Mouse (Mus musculus) frontal cortex, adult 2 months (tissue): ENCODE results near the gene Gm4791. TPM values are rescaled to one million over a fixed set of nuclear protein-coding genes. Genes with fewer than 3 reads are reported as not detected.
A peak's percentile ranks its signal among the peaks of the same experiment; 100 is the strongest.

Source experiments
- DNase-seq, 2 experiments: peaks; one replicate each; pipeline ENCODE4 v3.0.0; 2022; ENCODE audit warnings: low spot score in 1 of 2; ENCODE audit errors: extremely low spot score in 1 of 2
- polyA plus RNA-seq: library from polyadenylated mRNA; depleted of rRNA; stranded (reverse); fragments of >200 nt; gene quantifications from 2 replicates; pipeline ENCODE4 v1.2.3, GENCODE M21; 2012; rRNA removed

Gene Gm4791
- not detected in 2 replicates for polyA plus RNA-seq

DNA sequence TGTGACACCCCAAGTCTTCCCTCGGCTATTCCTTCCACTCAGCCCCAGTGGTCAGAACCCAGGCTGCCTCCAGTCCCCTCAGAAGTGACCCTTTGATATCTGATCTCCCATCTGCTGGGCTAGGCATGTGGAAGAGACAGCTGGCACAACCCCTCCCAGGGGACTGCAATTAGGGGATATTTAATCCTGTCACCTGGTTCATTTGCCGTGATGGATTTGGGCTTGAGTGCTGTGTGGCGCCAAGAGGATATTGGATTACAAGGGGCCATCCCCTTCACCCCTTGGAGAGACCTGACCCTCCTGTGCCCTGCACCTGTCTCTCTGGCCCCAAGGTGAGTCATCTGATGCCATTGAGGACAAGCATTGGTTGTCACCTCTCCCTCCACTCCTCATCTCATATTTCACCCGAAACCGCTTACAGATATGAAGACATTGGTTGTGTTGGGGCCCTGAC lies at the start of gene Gm4791:
Gm4791 (plus strand) TSS at position 404 of the 454 bp plus-strand sequence.
- DNase-seq = no peak

DNA sequence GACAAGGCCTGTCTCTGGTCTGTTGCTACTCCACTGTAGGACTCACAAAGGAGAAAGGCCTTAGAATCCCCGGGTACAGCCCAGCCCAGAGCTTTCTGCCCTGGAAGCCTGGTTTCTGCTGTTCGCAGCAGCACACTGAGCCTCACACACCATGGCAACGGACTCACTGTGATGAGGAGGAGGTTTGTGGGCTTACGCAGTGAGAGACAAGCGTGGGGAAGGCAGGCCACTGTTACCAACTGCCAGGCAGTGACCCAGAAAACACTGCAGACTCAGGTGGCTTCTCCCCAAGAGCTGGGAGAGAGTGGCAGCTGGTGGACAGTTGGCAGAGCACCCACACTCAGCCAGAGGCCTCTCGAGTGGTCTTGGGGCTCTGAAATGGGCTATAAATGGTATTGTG lies 42.3 kb upstream of the Gm4791 start:
- peak; percentile 36 to 73 for DNase-seq

DNA sequence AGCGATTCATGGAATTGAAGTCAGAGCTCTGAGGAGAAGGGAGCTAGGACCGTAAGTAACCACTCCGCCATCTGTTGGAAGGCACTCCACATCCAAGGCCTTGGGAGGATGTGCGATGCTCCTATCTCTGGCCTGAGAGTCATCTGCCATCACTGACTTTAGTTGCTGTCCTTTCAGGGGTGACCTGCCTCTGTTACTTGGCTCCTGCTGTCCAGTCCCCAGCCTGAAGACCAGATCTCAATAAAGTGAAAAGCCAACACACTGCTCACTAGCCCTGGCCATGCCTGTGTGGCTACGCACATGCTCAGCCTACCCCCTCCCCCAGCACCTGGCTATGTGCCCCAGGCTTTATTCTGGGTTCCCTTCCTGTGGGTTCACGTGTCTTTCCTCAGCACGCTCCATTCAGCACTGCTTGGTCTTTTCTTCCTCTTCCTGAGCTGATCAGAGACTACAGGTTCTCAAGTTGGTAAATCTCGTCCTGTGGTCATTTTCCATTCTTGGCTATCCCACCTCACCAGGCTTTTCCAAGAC lies 41.1 kb upstream of the Gm4791 start:
- no peak for DNase-seq

DNA sequence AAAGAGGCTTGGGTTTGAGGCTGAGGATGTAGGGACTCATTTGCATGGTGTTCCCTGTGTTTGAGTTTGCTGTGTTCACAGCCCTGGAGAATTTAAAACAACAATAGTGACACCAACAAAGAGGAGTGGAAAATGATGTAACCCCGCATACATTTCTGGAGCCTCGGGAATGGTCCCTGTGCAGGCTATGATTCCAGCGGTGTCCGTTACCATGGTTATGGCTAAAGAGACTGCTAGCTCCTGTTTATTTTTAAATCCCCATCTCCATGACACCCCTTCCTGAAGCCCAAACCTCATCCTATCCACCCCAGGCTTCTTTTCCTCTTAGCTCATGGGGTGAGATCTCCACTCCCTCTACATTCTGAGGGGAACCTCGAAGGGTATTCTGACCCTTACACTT lies 32.5 kb upstream of the Gm4791 start:
- peak; percentile 23 to 37 for DNase-seq

DNA sequence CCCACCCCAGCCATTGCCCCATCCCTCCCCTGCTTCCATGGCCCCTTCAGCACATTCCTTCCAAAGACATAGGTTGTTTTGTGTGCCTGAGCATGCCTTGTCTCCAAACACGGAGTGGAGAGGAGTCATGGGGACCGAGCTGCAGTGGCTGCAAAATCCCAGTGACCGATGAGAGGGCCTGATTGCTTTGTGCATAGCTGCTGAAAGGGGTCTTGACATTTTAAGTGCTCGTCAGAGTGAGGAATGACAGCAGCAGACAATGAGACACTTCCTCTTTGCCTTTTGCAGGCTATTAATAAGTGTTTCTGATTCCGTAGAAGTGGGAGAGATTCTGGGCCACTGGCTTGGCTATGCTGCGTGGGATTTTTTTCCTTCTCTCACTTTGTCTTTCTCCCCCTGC lies 29.6 kb upstream of the Gm4791 start:
- no peak for DNase-seq

DNA sequence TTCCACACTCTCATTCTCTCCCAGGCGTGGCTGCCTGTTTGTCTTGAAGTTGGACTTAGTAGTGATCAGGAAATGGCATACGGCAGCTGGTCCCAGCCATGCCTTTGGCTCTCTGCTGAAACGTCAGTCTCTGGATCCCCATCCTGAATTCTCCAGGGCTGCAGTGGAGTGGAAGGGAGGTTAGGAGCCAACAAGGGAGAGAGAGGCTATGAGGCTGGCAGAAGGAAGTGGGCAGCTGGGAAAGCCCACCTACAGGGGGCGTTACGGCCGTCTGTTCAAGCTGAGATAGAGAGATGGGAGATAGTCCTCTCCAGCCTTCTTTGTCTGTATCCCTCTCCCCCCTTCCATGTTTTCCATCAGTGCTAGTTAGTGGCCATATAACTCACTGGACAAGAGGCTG lies 29.1 kb upstream of the Gm4791 start:
- no peak for DNase-seq

DNA sequence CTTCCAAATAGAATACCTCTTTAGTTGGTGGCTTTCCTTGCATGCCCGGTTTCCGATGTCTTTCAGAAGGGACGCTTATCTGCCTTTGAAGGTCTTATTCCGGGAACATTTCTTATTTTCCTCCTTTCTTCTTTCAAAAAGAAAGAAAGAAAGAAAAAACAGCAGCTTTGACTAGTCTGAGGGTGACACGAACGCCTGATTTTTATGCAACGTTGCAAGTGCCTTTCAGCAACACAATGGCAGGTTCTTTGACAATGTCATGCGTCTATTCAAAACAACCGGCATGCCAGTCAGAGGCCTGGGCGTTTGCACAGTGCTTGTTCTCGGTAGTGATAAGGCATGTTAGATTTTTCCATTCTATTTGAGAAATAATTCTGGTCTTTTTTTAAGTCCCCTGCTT lies 19.7 kb upstream of the Gm4791 start:
- DNase-seq = no peak

DNA sequence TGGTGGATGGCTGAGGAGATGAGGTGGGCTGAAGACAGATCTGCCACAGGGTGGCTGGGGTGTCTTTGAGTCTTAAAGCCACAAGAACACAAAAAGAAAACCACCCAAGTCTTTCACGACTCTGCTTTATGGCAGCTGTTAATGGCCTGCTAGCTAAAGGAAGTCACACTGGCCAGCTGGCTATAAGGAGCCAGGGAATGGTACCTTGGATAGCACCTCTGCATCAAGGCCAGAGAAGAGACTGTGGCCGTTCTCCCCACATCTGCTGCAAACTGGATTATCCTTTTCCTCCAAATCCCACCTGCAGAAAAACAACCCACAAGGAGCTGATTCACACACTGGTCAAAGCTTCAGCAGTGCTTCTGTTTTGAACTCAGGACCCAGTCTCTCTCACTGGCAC lies 18.4 kb upstream of the Gm4791 start:
- DNase-seq = no peak

DNA sequence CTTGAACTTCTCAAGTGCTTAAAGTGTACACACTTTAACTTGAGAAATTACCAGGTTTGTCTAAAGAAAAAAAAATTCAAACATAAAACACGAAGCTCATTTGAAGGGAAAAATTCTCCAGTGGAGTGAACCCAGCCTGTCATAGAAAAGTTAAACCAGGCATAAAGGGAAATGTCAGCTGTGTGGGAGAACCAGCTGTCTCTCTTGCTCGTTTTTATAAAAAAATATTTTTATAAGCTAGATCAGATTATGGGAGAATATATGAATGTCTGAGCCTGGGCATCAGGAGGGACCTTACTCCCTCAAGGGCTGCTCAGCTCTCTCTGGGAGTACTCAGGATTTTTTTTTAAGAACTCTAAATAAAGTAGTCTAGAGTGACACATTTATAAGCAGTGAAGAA lies 15.1 kb upstream of the Gm4791 start:
- DNase-seq = peak in 1 of 2 experiments; percentile 22

DNA sequence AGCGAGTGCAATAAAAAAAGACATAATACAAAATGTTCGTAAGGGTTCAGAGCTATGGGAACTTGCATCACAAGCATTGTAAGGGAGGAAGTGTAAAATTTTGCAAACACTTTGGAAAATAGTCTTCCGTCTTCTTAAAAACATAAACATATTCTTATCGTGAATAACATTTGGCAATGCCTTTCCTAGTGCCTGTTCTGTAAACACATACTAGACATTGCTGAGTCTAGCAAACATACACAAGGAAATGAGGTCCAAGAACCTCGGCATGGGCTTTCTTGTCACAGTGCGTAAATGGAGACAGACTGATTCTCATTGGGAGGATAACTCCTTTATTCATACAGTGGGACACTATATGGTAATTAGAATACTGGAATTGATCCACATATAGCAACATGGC lies 43.0 kb downstream of the Gm4791 start:
- no peak for DNase-seq
